Mouse (Mus musculus): ENCODE data around the gene Cmip.

Cmip gene

GRCm38 (mm10) chr8:117322715-117323310 lies 65.9 kb downstream of the Cmip start:
- no peak for DNase-seq (ENCODE audit: low read depth, low spot score)

DNA sequence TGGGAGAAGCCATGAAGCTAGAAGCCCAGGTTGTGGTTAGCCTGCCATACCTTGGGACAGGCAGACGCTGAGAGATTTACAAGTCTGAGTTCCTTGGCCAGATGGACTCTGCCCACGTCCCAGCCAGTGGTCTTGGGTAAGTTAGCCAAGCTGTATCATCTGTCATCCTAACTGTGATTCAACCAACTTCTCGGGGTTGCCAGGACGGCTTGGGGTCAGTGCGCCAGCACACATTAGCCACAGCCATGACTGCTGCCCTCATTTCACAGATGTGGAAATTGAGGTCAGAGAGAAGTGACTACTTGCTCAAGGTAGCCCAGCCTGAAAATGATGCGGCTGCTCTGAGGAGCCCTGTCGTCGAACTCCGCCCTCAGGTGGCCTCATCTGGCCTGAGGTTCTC lies 68.0 kb downstream of the Cmip start:
- DNase-seq (ENCODE audit: low read depth, low spot score) = no peak

GRCm38 (mm10) chr8:117326735-117327134 lies 69.9 kb downstream of the Cmip start:
- DNase-seq (ENCODE audit: low read depth, low spot score) = no peak

DNA sequence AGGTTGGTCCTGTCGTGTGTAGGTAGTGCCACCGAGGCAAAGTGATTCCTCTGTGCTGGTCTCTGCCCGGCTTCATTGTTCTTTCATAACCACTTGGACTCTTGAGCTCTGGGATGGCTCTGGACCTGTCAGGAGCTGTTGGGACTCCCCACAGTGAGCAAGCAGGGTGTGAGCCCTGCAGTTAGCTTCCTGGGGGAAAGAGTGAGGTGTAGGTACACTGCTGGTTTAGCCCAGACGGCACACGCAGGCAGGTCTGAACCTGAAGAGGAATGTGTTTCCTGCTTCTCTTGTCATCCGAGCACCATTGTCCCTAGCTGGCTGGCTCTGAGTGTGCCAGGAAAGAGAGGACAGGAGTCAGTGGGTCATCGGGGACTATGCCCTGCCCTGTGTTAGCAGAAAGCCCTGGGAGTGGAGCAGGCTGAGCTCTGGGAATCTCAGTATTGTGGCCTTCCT lies 70.5 kb downstream of the Cmip start:
- DNase-seq (ENCODE audit: low read depth, low spot score) = no peak

GRCm38 (mm10) chr8:117328758-117329157 lies 71.9 kb downstream of the Cmip start:
- DNase-seq (ENCODE audit: low read depth, low spot score) = no peak

DNA sequence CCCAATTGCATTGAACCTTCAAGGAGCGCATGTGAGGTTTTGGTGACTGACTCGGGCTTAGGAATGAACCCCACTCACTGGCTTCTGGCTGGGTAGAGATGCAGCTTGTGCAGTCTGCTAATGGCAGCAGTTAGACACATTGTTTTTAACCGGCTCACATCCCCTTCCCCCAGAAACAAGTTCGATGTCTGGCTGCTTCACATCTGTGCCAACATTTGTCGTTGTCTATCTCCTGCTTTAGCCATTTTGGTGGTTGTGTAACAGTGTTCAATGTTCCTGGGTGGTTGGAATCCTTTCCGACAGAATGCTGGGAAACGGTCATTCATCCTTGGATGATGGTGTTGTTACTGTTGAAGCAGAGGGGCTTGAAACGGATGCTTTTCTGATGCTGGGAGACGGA lies 72.3 kb downstream of the Cmip start:
- DNase-seq (ENCODE audit: low read depth, low spot score) = no peak

GRCm38 (mm10) chr8:117329903-117330302 lies 73.0 kb downstream of the Cmip start:
- DNase-seq (ENCODE audit: low read depth, low spot score) = no peak

GRCm38 (mm10) chr8:117332229-117333010 lies 75.6 kb downstream of the Cmip start:
- DNase-seq (ENCODE audit: low read depth, low spot score) = no peak

- DNase-seq (ENCODE audit: low read depth, low spot score) = no peak
Measured at GRCm38 (mm10) chr8:117333619-117334018, 76.8 kb downstream of the Cmip start.

- no peak for DNase-seq (ENCODE audit: low read depth, low spot score)
Measured at GRCm38 (mm10) chr8:117334058-117334747, 77.3 kb downstream of the Cmip start.

GRCm38 (mm10) chr8:117334748-117335393 lies 78.0 kb downstream of the Cmip start:
- no peak for DNase-seq (ENCODE audit: low read depth, low spot score)

DNA sequence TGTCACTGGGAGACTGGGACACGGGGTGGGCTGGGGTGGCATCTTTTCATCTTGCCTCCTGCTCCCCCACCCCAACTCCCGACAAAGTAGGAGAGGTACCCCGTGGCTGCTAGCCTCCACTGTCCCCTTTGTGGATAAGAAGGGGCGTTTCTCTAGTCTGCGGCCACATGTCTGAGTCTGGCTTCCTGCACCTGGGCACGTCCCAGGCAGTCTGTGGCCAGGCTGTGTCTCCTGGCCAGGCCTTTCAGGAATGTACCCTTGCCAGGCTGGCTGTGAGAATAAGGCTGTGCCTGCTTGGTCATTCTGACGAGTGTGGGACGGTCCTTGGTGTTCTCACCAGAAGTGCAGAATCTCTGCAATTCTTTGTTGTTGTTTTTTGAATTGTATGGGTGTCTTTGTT lies 78.6 kb downstream of the Cmip start:
- no peak for DNase-seq (ENCODE audit: low read depth, low spot score)

- DNase-seq (ENCODE audit: low read depth, low spot score) = no peak
Measured at GRCm38 (mm10) chr8:117337188-117337587, 80.3 kb downstream of the Cmip start.

GRCm38 (mm10) chr8:117338678-117339077 lies 81.8 kb downstream of the Cmip start:
- no peak for DNase-seq (ENCODE audit: low read depth, low spot score)

GRCm38 (mm10) chr8:117339296-117339957 lies 82.6 kb downstream of the Cmip start:
- DNase-seq (ENCODE audit: low read depth, low spot score) = no peak

DNA sequence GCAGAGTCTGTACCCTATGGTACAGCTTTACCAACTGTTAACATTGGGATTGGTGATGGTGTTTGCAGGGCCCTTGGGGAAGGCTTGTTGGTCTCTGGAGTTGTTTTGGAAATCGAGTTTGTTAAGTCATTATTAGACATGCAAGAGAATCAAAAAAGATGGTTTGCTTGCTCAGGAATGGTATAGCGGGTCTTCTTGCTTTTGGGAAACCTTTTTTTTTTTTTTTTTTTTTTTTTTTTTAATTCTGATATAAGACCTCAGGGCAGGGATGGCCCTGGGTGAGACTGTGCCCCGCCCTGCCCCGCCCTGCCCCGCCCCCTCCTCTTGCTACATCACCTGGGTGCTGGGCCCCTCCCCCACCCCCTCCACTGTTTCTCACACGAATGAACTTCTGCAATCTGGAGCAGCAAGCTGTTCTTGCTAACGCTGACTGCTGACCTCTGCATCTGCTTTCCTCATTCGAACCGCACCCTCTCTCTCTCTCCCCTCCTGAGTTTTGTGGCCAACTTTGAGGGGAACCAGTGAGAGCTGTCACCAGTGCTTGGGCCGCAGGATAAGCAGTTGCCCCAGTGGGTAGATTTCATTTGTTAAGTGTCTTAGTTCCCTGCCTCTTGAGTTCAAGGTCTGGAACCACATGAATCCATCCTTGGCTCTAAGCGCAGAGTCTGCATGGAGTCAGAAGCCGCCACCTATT lies 83.2 kb downstream of the Cmip start:
- no peak for DNase-seq (ENCODE audit: low read depth, low spot score)

- DNase-seq (ENCODE audit: low read depth, low spot score) = no peak
Measured at GRCm38 (mm10) chr8:117340800-117341199, 83.9 kb downstream of the Cmip start.

DNA sequence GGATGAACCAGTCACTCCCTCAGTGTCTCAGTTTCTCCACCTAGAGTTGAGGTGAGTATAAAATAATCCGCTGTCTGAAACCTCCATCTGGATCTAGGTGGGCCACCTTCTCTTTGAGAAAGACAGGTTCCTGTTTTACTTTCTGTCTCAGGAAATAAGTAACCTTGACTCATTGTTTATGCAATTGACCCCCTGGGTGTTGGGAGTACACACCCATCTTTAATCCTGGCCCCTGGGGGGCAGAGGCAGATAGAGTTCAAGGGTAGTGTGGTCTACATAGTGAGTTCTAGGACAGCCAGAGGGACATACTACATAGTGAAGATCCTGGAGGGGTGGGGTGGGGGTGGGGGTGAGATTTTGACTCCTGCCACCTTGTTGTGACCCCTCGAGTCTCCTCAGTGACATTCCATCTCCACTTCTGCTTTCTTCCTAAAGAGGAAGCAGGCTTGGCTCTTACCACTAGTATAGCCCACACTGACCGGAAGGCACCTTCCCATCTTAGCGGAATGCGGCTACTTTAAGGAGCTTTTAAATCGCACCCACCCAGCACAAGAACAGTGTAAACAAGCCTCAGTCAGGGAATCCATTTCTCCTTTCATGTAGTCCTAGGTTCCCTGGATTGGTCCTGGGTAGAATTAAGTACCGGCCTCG lies 86.0 kb downstream of the Cmip start:
- DNase-seq (ENCODE audit: low read depth, low spot score) = no peak

- no peak for DNase-seq (ENCODE audit: low read depth, low spot score)
Measured at GRCm38 (mm10) chr8:117343484-117343883, 86.6 kb downstream of the Cmip start.

DNA sequence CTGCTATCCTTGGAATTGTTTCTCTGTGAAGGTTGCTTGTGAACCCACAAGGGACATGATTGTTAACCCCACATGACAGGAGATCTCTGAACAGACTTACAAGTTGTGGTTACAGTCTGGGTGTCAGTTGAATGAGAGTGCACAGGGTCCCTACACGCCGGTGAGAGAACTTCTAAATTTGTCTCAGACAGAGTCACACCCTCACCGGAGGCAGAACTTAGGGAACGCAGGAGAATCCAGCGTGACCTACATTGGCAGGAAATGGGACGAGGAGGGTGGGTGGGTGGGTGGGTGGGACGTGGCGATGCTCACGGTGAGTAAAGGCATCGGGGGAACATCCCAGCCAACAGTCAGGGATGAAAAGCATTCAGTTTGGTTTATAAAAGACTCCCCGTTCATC lies 88.0 kb downstream of the Cmip start:
- DNase-seq (ENCODE audit: low read depth, low spot score) = no peak

GRCm38 (mm10) chr8:117345376-117345775 lies 88.5 kb downstream of the Cmip start:
- no peak for DNase-seq (ENCODE audit: low read depth, low spot score)

Measured in mesoderm, embryonic 11.5 days (tissue).